Mouse (Mus musculus): Measurements from ENCODE around the gene Nxph1. TPM values are rescaled to one million over a fixed set of nuclear protein-coding genes. Genes with fewer than 3 reads are reported as not detected.

The Nxph1 gene
- polyA plus RNA-seq, 1 experiment from 2014 or later: 3.6 TPM

DNA sequence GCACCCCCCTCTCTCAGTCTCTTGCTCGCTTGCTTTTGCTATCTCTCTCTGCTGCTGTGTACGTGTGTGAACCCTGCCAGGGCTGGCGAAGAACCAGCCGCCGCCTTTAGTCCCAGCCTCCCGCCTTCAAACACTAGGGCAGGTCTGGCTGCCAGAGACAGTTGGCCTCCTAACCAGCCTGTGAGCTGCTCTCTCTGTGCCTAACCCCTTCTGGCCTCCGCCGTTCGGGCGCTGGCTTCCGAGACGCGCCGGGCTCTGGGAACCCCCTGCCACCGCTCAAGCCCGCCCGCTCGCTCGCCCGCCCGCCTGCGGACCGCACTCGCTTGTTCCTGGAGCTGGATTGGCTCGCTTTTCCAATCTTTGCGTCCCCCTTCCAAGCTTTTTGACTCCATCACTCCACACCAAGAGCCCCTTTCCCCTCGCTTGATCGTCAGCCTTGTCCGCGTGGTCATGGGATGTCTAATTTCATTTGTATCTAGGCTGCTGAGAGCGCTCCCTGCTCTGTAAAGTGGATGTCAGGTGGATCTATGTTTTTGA is 1.5 kb downstream of the Nxph1 start:
- WGBS: 1% methylated on average over 31 of the region's 31 CpGs
- Histone ChIP-seq H3K36me3 (no peaks in the 10 kb centered on the region), H3K27ac (replicated peaks) (no peak overlapping the region), H3K9ac (no peak overlapping the region), H3K4me1 (peaks cover 33% of the 10 kb centered on the region), H3K9me3 (replicated peaks) (no peaks in the 10 kb centered on the region), H3K4me3 (replicated peaks) (peak overlapping the region; percentile 27), H3K4me2 (replicated peaks) (peak overlapping the region; percentile 58), H3K27me3 (peaks cover 82% of the 10 kb centered on the region)
- no peak; the same call in 1 of the 2 replicates for ATAC-seq (ENCODE audit: insufficient number of reproducible peaks, low FRiP score, low TSS enrichment, low read depth)

DNA sequence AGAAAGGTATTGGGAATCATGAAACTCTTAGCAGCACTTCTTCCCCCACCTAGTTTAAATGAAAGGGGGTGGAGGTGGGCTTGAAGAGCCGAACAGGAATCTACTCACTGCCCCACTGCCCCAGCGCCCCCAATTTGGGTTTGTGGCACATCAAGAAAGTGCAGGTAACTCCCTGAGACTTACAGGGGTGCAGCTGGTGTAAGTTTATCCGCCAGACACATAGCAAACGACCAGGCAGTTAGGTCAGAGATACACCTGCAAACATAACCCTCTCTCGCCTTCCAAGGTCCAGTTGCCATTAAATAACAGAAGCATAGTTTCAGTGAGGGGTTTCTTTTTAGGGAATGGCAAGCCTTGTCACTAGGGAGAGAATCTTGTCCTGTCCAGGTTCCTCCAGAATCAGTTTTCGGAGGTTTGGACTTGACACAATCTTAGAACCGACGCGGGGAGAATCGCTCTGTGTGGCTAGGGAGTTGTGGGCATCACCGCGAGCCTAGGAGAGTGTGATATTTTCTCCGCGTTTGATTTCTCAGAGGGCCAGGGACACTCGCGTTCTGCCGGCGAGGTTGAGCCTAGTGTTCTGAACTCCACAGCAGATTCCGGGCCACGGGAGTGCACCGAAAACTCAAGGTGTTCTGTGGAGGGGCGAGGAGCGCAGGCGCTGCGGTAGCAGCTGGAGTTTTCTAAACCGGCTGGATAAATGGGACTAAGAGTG is 2.5 kb downstream of the Nxph1 start:
- Histone ChIP-seq H3K9me3 (replicated peaks) (no peaks in the 10 kb centered on the region), H3K9ac (no peak overlapping the region), H3K4me2 (replicated peaks) (peak overlapping the region; percentile 61), H3K36me3 (no peaks in the 10 kb centered on the region), H3K4me1 (peaks cover 35% of the 10 kb centered on the region), H3K27me3 (peaks cover 90% of the 10 kb centered on the region), H3K27ac (replicated peaks) (no peak overlapping the region), H3K4me3 (replicated peaks) (peak overlapping the region; percentile 40)
- no peak for ATAC-seq (ENCODE audit: insufficient number of reproducible peaks, low FRiP score, low TSS enrichment, low read depth)
- 1% methylated on average over 26 of the region's 26 CpGs for WGBS

DNA sequence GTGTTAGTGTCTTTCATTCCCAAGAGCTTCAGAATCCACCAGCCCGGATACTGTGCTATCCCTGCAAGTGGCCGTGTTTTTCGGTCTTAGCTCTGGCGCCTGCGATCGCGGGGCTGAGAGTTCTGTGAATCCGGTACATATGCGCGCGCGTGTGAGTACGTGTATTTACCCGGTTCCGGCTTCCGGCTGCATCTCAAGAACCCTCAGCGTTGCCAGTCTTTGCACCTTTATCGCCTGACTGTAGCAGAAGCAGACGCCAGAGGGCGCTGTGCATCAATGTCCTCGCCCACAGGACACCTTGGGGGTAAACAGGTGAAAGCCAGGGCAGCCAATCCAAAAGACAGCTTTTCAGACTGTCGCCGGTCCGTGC is 3.1 kb downstream of the Nxph1 start:
- Histone ChIP-seq H3K27me3 (peaks cover 91% of the 10 kb centered on the region), H3K9ac (no peak overlapping the region), H3K4me2 (replicated peaks) (peak overlapping the region; percentile 61), H3K4me3 (replicated peaks) (peak overlapping the region; percentile 40), H3K4me1 (peaks cover 36% of the 10 kb centered on the region), H3K9me3 (replicated peaks) (no peaks in the 10 kb centered on the region), H3K36me3 (no peaks in the 10 kb centered on the region), H3K27ac (replicated peaks) (no peak overlapping the region)
- ATAC-seq (ENCODE audit: insufficient number of reproducible peaks, low FRiP score, low TSS enrichment, low read depth): no peak
- WGBS: under 1% methylated on average over 24 of the region's 24 CpGs

DNA sequence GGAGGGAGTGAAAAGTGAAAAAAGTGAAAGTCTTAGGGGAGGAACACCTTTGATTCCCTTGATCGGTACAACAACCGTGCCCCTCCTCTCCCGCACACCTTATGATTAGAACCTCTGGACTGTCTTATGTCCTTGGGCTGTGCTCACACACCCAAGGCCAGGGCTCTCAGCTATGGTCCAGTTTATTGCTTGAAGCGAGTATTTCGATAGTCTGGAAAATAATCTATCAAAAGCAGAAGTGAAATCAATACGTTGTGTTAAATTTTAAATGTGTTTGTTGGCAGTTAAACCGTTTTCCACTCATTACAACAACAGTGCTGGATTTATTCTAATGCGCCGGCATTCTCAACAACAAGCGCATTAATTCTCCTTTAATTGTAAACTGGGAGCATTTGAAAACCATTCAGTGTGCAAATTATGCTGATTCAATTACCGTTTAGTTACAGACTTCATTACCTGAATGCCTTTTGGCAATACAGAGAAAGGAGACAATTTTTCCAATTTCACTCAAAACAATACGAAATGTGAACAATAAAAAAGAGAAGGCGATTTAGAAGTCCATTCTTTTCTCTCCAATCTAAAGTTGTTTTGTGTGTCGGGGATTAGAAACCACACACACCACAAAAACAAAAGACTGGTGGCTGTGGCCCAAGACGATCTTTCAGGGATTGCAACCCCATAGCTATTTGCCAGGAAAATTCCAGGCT is 3.8 kb downstream of the Nxph1 start:
- peaks cover 93% of the 10 kb centered on the region for H3K27me3 ChIP-seq
- H3K4me3 ChIP-seq (replicated peaks): peak overlapping the region; percentile 40; the same call in 1 of the 2 replicates
- no peaks in the 10 kb centered on the region for H3K9me3 ChIP-seq (replicated peaks)
- H3K36me3 ChIP-seq: no peaks in the 10 kb centered on the region
- no peak overlapping the region for H3K9ac ChIP-seq
- H3K4me2 ChIP-seq (replicated peaks): peak overlapping the region; percentile 61; the same call in 1 of the 2 replicates
- no peak overlapping the region for H3K27ac ChIP-seq (replicated peaks)
- peaks cover 36% of the 10 kb centered on the region for H3K4me1 ChIP-seq
- ATAC-seq (ENCODE audit: insufficient number of reproducible peaks, low FRiP score, low TSS enrichment, low read depth): no peak
- 12% methylated on average over 15 of the region's 15 CpGs for WGBS

DNA sequence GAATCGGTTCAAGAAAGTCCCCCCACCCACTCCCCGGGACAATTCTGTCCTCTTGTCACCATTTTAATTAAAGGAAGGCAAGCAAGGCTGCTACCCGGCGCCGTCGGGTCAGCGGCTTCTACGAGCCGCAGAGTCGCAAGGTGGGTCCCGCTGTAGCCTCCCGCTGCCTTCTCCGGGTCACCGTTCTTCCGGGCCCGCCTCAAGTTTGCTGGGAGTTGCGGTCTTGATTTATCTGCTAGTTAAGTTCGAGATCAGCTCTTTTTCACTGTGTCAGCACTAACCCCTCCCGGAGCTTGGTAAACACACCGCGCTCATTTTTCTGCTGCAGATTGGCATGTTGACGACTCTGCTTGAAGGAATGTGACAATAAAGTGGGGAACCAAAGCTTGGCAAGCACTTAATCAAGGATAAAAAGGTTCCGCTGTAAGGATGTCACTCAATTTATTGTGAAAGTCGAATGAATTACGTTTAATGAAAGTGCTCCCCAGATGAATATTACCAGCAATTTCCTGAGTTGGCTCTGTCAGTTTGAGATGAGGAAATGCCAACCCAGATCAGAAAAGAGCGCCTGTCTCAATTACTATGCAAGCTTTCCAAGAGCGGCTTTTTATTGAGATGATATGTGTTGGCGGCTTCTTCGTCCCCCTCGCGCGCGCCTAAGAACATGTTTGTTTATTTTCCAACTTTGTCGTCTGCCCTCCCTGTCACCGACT is 7.7 kb downstream of the Nxph1 start:
- ATAC-seq (ENCODE audit: insufficient number of reproducible peaks, low FRiP score, low TSS enrichment, low read depth): no peak
- 1% methylated on average over 35 of the region's 35 CpGs for WGBS
- Histone ChIP-seq H3K4me1 (peaks cover 12% of the 10 kb centered on the region), H3K9me3 (replicated peaks) (no peaks in the 10 kb centered on the region), H3K4me3 (replicated peaks) (no peak overlapping the region), H3K27me3 (peaks cover 81% of the 10 kb centered on the region), H3K4me2 (replicated peaks) (no peak overlapping the region), H3K27ac (replicated peaks) (no peak overlapping the region), H3K36me3 (no peaks in the 10 kb centered on the region), H3K9ac (no peak overlapping the region)

- no peaks in the 10 kb centered on the region for H3K36me3 ChIP-seq
- no peak for ATAC-seq (ENCODE audit: insufficient number of reproducible peaks, low FRiP score, low TSS enrichment, low read depth)
Observed at GRCm38 (mm10) chr6:8956743-8957528, 8.7 kb downstream of the Nxph1 start.

DNA sequence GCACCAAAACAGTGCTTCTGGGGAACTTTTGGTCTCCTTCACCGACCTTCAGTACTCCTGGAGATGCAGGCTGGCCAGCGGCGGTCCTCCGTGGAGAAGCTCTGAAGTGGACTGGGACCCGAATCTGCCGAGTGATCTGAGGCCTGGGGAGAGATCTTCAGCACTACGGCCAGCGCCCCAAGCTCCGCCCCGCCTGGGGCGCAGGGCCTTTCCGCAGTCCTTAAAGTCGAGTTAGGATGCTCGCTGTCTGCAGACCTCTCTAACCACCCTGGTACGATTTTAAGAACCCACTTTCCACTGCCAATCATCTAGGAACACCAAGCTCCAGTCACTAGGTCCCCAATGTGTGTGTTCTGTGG is 9.3 kb downstream of the Nxph1 start:
- Histone ChIP-seq H3K4me2 (replicated peaks) (0 out of 2 replicates have a peak overlapping the region, but pooled peaks have one; percentile 24), H3K36me3 (no peaks in the 10 kb centered on the region), H3K27ac (replicated peaks) (no peak overlapping the region), H3K9ac (no peak overlapping the region), H3K9me3 (replicated peaks) (no peaks in the 10 kb centered on the region), H3K27me3 (peaks cover 66% of the 10 kb centered on the region), H3K4me3 (replicated peaks) (no peak overlapping the region), H3K4me1 (0 out of 2 replicates have a peak, but pooled peaks cover 3% of the 10 kb centered on the region)
- 1% methylated on average over 15 of the region's 15 CpGs for WGBS
- ATAC-seq (ENCODE audit: insufficient number of reproducible peaks, low FRiP score, low TSS enrichment, low read depth): no peak

More at GRCm38 (mm10) chr6:8956743-8957528, 8.7 kb downstream of the Nxph1 start:
- 2% methylated on average over 25 of the region's 25 CpGs for WGBS
- no peak overlapping the region for H3K9ac ChIP-seq
- no peak overlapping the region for H3K4me3 ChIP-seq (replicated peaks)
- H3K27me3 ChIP-seq: peaks cover 71% of the 10 kb centered on the region
- no peak overlapping the region for H3K27ac ChIP-seq (replicated peaks)
- no peak overlapping the region for H3K4me2 ChIP-seq (replicated peaks)
- H3K4me1 ChIP-seq: 0 out of 2 replicates have a peak, but pooled peaks cover 3% of the 10 kb centered on the region
- H3K9me3 ChIP-seq (replicated peaks): no peaks in the 10 kb centered on the region

DNA sequence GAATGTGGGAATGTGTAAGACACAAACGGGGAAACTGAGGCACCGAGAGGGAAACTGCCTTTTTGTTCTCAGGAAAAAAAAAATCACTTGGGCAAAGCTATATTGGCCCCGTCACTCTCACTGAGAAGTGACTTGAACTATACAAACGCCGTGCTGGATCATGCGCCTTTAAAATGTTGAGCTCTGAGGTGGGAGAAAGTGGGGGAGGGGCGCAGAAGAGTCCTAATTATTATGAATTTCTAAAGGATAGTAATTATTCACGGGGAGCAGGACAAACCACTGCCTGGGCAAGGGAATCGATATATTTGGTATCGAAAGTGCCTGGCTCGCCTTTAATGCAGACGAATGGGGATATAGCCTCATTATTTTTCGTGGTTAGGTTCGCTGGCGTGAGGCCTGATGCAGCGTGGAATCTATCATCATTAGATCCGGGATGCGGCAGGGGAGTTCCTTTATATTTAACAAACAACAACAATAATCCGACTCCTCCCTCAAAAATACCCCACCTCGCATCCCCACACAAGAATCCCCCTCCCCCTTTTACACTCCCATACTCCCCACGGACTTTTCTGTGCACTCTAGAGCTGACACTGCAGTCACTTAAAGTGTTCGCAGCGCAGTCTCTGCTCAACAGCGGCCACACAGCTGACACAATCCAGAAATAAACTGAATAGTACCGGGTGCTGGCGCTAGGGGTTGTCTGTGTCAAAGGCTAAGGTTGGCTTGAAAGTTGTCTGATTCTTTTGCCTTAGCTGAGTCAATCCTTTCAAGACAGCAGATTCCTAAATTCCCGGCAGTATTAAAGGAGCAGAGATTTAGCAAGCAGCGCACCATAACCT is 10.1 kb downstream of the Nxph1 start:
- no peaks in the 10 kb centered on the region for H3K9me3 ChIP-seq (replicated peaks)
- 0 out of 2 replicates have a peak overlapping the region, but pooled peaks have one; percentile 24 for H3K4me2 ChIP-seq (replicated peaks)
- no peak overlapping the region for H3K9ac ChIP-seq
- WGBS: 3% methylated on average over 28 of the region's 28 CpGs
- peaks cover 58% of the 10 kb centered on the region for H3K27me3 ChIP-seq
- H3K4me1 ChIP-seq: 0 out of 2 replicates have a peak, but pooled peaks cover 3% of the 10 kb centered on the region
- peak overlapping the region; percentile 10 for H3K4me3 ChIP-seq (replicated peaks)
- no peak overlapping the region for H3K27ac ChIP-seq (replicated peaks)
- no peaks in the 10 kb centered on the region for H3K36me3 ChIP-seq
- no peak for ATAC-seq (ENCODE audit: insufficient number of reproducible peaks, low FRiP score, low TSS enrichment, low read depth)

DNA sequence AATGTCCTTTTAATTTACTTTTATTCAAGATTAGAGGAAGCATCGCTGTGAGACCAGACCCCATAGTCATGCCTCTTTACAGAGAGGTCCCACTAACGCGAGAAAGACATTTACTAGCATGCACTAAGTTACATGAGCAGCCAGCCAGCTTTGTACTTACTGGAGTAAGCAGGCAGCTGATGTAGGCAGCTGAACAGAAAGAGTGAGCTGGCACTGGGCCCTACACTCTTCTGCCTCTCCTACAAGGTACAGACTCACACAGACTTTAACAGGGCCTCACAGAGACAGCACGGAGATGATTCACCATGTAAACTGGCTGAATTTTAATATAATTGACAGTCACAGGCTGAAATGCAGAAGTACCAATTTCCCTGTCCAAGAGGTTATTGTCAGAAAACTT is 11.6 kb downstream of the Nxph1 start:
- Histone ChIP-seq H3K4me1 (0 out of 2 replicates have a peak, but pooled peaks cover 3% of the 10 kb centered on the region), H3K36me3 (no peaks in the 10 kb centered on the region), H3K4me2 (replicated peaks) (no peak overlapping the region), H3K4me3 (replicated peaks) (no peak overlapping the region), H3K9me3 (replicated peaks) (no peaks in the 10 kb centered on the region), H3K9ac (no peak overlapping the region), H3K27me3 (peaks cover 47% of the 10 kb centered on the region), H3K27ac (replicated peaks) (no peak overlapping the region)
- no peak for ATAC-seq (ENCODE audit: insufficient number of reproducible peaks, low FRiP score, low TSS enrichment, low read depth)
- 77% methylated on average over 4 of the region's 4 CpGs for WGBS

- no peaks in the 10 kb centered on the region for H3K36me3 ChIP-seq
- ATAC-seq (ENCODE audit: insufficient number of reproducible peaks, low FRiP score, low TSS enrichment, low read depth): no peak
- H3K27ac ChIP-seq (replicated peaks): no peak overlapping the region
- 44% methylated on average over 2 of the region's 2 CpGs for WGBS
- H3K27me3 ChIP-seq: no peaks in the 10 kb centered on the region
- H3K9ac ChIP-seq: no peak overlapping the region
- no peak overlapping the region for H3K4me2 ChIP-seq (replicated peaks)
- no peaks in the 10 kb centered on the region for H3K9me3 ChIP-seq (replicated peaks)
- no peaks in the 10 kb centered on the region for H3K4me1 ChIP-seq
- no peak overlapping the region for H3K4me3 ChIP-seq (replicated peaks)
Observed at GRCm38 (mm10) chr6:8970576-8970975, 22.3 kb downstream of the Nxph1 start.
